Mouse (Mus musculus) spleen, postnatal 14 days (tissue): ENCODE results near the gene Trarg1.
A peak's percentile ranks its signal among the peaks of the same experiment; 100 is the strongest.
"Not testable (repeated sequence)": the region's sequence is repeated elsewhere in the genome, so short reads cannot be mapped to it uniquely, and the experiment has no call there.

Experiments used
- DNase-seq, 2 experiments: peaks; one replicate each; pipeline ENCODE4 v3.0.0; 2021 to 2022; ENCODE audit warnings: low spot score in 2 of 2

Gene Trarg1

DNA sequence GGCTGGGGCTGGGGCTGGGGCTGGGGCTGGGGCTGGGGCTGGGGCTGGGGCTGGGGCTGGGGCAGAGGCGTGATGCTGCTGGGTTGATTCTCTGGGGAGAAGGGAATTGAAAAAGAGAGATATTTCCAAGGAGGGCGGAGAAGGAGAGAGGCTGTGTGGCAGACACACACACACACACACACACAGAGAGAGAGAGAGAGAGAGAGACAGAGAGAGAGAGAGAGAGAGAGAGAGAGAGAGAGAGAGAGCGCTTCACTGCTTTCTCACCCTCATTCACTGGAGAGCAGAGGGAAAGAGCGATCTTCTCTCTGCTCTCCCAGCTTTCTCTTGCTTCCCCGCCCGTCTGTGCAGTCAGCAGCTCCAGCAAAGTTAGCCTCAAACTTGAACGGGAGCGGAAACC is at the start of gene Trarg1:
Trarg1 (plus strand) TSS at position 301 of the 400 bp plus-strand sequence.
- DNase-seq = not testable (repeated sequence)

GRCm38 (mm10) chr11:76630023-76630422 is 49.6 kb upstream of the Trarg1 start:
- DNase-seq = no peak

DNA sequence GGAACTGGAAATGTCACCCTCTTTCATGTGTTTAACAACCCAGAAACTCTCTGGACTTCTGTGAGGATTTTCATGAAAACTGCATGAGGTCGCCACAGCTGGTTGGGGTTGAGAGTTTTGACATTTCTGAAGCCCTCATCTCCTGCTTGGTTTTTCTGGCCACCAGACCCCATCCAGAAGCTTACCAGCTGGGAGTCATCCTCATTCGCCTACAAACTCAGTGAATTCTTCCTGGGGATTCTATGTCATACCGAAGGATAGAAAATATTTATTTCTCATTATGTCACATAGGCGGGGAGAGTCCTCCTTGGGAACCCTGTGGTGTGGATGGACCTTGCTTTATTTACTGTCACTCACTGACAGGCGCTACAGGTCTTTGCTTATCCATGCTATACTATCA is 49.1 kb upstream of the Trarg1 start:
- DNase-seq = no peak

DNA sequence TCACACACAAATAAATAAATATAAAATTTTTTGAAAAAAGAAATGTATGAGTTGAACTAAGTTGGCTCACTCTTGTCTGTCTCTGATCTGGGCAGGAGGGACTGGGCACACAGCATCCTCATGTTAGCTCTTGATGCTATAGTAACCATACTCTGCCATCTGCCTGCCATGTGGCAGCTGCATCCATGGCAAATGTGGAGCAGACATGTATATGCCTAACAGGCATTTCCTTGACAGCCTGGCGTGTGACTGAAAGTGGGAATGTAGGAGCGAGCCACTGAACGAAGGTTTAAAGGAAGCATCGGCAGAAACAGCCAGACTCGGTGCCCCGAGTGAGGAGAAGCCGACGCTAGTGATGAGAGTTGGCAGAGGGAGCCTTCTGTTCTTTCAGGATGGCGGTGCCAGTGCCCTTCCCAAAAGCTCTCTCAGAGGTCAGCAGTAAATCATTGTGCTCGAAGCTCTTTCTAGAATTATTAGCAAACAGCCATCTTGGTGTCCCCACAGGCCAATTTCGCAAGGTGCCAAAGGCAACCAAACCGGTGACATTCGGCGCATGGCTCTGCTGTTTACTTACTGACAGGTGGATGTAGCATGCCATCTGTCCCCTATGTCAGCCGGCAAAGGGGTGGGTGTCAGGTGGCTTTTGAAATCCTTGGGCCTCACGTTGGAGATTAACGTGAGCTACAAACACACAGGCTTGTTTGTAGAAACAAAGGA is 40.2 kb upstream of the Trarg1 start:
- no peak for DNase-seq

GRCm38 (mm10) chr11:76640231-76640630 is 39.4 kb upstream of the Trarg1 start:
- no peak for DNase-seq

DNA sequence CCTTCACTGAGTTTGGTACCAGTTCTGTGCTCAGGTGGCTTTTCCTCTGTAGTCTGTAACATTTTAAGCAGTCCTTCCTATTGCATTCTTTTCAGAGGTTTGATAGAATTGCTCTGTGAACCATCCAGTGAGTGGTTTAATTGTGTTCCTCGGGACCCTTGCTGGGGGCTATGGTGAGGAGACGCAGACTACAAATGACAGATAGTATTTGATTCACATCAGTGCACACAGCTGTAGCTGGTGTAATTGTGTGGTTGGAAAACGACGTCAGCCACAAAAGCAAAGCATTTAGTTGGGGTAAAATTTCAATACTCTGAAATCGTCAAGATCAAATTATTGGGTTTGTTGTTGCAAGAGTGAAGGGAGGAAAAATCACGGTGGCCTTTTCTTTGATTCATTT is 35.4 kb upstream of the Trarg1 start:
- no peak for DNase-seq

DNA sequence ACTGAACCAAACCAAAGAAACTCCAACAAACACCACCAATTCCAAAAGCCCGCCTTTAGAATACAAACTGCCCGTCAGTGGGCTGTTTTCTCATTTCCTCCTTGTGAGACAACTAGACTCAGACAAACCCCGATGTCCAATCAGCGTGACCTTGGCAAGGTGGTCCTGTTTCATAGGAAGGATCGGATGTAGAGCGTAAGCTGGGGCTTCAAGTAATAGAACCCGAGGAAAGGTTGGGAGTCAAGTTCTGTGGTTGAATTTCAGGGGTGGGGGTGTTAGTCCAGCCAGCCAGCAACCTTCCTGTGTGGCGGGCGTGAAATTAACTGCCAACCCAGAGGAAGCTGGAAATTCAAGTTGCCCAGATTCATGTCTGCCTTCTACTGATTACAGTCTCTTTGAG is 34.6 kb upstream of the Trarg1 start:
- DNase-seq = no peak

DNA sequence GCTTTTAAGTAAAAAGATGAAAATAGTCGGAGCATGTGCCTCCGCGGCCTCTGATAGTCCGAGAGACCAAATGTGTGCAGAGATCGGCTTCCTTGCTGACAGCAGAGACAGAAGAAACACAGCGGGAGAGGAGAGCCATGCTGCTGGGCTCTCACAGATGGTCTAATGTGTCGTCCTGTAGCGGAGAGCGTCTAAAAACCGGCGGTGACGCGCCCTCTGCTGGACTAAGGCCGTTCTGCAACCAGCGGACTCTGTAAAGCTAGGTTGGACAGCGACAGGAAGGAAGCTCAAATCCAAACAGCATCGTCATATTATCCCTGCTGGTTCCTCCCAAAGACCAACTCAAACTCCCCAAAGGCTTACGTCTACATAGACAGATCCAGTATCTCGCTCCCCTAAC is 33.7 kb upstream of the Trarg1 start:
- peak; percentile 48 to 76 for DNase-seq

DNA sequence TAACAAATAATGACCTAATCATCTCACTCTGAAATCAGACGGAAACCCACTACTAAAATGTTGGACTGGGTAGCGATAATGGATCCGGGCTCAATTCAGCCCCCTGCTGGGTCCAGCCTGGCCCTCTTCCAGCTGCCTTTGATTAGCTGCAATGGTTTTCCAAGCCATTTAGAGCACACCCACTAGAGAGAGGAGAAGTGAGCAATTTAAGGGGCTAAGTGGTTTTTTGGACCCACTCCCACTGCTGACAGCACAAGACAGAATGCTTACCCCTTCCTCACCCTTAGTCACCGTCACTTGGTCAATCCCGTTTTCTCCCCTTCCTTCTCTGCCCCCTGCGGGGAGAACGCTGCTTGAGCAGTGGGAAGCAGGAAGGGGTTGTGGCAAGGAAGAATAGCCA is 32.5 kb upstream of the Trarg1 start:
- DNase-seq = no peak

DNA sequence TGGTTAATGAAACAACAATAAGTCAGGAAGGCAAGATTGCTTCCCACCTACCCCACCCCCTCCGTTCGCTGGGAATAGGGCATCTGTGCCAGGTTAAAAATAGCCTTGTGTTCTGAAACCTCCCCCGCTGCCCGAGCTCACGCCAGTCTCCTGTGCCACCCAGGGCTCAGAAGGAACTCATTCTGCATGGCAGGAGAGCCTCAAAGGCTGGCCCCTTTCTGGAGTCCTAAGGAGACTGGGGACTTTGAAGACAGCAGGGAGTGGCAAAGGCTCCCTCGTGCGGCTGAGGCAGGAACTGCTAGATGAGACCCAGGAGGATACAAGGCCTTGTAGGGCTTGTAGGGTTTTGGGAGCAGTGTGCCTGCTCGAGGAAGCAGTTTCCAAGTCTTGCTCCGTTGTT is 32.1 kb upstream of the Trarg1 start:
- DNase-seq = peak; percentile 32 to 51

DNA sequence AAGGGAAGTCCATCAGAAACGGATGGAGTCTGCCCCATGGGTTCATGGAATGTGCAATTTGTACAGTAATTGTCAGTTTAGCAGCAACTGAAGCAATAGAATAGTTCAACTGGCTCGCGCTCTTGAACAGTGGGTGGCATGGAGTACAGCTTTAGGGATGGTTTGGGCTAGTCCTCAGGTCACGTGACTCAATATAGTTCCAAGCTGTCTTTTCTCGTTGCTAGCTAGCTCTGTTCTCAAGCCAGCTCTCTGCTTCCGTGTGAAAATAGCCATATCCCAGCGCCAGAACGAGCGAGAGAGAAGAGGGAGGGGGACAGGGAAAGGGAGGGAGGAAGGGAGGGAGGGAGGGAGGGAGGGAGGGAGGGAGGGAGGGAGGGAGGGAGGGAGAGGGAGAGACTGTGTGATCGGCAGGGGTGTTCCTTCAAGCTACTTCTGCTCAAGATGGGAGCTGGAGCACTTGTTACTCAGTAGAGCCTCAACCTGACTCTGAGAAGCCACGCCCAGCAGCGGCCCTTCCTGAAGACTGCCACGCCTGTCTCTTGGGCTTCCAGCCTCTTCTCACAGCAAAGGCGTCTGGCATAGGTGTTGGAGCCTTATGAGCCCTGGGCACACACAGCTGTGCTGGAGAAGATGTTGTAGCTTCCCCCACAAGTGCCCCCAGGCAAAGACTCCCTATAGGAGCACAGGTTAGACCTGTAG is 28.6 kb upstream of the Trarg1 start:
- DNase-seq = no peak

GRCm38 (mm10) chr11:76652838-76653334 is 26.7 kb upstream of the Trarg1 start:
- DNase-seq = no peak

DNA sequence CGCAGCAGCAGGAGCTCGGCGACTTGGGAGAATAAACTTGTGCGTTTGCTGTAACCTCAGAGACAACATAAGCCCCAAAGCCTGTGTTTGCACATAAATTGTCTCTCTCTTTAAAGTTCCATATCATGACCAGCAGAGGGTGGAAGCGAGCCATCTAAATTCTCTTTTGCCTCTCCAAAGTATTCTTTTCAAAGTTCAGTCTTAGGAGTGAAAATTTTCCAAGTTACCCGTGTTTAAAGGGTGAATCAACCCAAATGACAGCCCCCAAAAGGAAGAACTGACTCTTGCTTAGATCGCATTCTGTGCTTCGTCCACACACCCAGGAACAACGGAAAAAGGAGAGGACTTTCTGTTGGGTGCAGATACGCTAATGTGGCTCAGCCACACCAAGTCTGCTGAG is 24.5 kb upstream of the Trarg1 start:
- DNase-seq = no peak

DNA sequence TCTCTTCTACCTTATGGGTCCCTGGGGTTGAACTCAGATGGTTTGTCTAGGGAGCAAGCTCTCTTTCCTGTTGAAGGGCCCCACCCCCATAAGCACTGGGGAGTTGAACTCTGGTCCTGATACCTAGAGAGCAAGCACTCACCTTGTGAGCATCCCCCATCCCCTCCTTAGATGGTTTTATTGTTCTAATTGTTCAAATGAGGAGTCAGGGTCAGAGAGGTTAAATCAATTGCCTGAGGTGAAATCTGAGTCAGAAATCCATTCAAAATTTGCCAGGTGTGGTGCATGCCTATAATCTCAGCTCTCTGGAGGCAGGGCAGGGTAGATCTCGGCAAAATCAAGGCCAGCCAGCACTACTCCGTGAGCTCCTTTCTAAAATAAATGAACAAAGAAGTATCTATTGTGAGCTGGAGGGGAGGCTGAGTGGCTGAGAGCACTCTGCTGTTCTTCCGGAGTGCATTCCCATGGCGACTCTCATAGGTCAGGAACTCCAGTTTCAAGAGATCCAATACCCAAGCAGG is 22.1 kb upstream of the Trarg1 start:
- no peak for DNase-seq

DNA sequence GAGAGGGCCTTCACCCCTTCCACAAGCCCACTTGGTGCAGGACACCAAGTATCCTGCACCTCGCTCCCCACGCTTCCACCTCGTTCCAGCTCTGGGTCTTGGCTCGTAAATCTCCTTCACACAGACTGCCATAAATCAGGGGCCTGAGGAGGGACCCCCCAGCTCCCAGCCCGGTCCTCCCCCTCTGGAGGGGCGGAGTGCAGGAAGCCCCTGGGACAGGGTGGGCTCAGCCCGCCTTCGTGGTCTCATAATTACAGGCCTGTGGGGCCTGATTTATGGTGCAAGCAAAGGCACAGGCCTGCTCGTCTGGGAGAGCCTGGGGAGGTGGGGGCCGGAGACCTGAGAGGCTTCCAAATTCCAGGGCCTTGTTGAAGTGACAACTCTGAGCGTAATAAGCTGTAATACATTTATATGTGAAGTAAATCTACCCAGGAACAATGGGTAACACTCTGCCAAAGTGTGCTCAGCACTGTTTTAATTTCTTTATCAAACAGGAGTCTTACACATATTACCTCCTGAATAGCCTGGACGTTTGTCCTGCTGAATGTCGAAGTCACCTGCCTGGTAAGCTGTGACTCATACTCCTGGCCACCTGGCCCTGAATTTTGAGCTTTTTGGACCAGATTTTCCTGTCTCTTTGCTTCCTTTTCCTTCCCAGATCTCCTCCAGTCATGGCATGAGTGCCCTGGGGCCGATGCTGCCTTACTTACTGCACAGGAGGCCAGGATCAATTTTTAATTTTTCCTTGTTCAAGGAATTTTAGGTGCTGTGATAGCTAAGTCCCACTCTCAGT is 20.3 kb upstream of the Trarg1 start:
- no peak for DNase-seq

- no peak for DNase-seq
Measured at GRCm38 (mm10) chr11:76661790-76662468, 17.7 kb upstream of the Trarg1 start.

DNA sequence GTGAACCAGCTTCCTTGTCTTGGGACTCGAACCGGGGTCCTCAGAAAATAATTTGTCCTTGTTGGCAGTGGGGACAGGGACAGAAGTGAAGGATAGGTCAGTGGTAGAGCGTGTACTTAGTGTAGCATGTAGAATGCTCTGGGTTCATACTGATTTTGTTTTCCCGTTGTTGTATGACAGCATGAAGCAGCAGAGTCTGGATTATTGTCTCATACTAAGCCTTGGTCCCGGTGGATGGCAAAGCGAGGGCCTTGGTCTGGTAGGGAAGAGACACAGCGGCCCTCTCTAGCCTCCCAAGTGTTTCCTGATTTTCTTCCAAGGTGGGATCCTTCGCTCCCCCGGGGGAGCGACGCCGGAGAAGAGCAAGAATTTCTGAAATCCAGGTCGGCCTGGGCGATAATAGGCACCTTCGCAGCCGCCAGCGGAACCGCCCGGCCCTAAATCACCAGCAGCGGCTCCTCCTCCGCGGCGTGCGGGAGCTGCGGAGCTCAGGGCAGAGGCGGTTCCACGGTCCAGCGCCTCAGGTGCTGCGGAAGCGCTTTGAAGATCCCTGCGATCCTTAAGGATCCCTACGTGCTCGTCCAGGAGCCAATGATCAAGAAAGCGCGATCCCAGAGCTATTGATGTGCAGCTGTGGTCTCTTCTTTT is 13.5 kb upstream of the Trarg1 start:
- DNase-seq = no peak

- no peak for DNase-seq
Measured at GRCm38 (mm10) chr11:76667807-76668206, 11.8 kb upstream of the Trarg1 start.

DNA sequence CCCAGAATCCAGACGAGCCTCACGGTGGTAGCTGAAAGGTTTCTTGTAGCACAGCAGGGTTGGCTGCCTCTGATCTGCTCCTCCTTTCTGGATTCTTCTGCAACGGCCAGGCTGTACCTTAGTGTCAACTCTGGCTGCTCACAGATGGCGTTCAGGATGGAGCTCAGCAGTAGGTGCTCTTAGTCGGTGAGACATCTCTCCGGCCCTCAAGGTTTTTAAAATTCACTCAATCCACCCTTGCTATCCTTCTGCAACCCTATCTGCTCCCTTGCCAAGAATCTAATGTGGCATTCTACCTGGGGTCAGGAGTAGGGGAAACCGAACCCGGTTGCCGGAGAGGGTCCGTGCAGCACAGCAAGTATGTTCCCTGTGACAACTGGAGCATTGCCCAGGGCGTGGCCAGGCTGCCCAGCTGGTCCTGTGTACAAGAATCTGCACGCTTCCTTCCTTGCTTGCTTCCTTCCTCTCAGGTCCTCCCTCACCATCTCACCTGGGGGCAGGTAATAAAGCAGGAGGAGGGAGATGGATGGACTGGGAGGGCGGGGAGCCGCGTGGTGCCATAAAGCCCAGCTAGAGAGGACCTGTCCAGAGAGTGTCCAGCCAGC is 7.6 kb upstream of the Trarg1 start, which contains the start of gene Bhlha9:
Bhlha9 (plus strand) TSS at position 600 of the 605 bp plus-strand sequence.
- no peak for DNase-seq

DNA sequence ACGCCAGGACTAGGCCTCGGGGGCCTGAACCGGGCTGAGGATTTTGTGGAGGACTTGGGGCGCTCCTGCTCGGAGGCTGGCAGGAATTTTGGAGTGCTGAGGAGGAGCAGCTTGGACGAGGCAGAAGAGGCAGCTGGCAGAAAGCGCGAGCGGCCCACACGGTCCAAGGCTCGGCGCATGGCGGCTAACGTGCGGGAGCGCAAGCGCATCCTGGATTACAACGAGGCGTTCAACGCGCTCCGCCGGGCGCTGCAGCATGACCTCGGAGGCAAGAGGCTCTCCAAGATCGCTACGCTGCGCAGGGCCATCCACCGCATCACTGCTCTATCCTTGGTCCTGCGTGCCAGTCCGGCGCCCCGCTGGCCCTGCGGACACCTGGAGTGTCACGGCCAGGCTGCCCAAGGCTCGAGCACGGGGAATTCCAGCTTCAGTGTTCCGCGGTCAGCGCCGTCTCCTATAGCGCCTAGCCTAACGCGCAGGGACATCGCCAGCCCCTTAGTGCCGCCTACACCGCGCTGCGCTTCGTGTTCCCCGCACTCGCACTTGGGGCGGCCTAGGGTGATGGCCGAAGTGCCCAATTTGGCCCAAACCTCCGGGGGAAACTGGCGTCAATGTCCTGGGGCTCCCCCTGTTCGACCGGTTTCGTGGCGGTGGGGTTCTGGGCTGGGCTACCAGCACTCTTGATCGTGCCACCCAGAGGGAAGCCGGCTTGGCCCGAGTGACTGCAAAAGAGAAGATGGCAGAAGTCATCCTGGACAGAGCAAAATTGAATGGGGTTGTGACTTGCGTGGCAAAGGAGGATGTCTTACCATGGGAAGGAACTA is 6.8 kb upstream of the Trarg1 start:
- DNase-seq = no peak
